Mouse (Mus musculus) stomach, embryonic 16.5 days (tissue): ENCODE measurements around the gene Pold2. TPM values are rescaled to one million over a fixed set of nuclear protein-coding genes. Genes with fewer than 3 reads are reported as not detected.

ENCODE experiments used
- ATAC-seq: fragments of 200-750 bp; cut with Nextera tagmentation; 2 replicates; pipeline ENCODE4 v1.8.0; 2017; ENCODE audit warnings: moderate number of reproducible peaks, moderate TSS enrichment; ENCODE audit not compliant: insufficient read depth, low FRiP score
- H3K27ac ChIP-seq: fragments of 300-500 bp; sonication (generic); 2 replicates; pipeline ENCODE4 v1.5.1; 2014; ENCODE audit warnings: low read length
- H3K27me3 ChIP-seq: fragments of 300-500 bp; sonication (generic); 2 replicates; pipeline ENCODE4 v1.6.1; 2014; ENCODE audit warnings: low read length, control low read depth, mixed read lengths; ENCODE audit not compliant: control insufficient read depth, insufficient read depth
- H3K36me3 ChIP-seq: fragments of 300-500 bp; sonication (generic); 2 replicates; pipeline ENCODE4 v1.6.1; 2014; ENCODE audit warnings: low read length; ENCODE audit not compliant: control insufficient read depth, insufficient read depth
- H3K4me1 ChIP-seq: fragments of 300-500 bp; sonication (generic); 2 replicates; pipeline ENCODE4 v1.6.1; 2014; ENCODE audit warnings: low read length, control low read depth, mixed read lengths; ENCODE audit not compliant: control insufficient read depth, insufficient read depth
- H3K4me2 ChIP-seq: fragments of 300-500 bp; sonication (generic); 2 replicates; pipeline ENCODE4 v1.6.1; 2014; ENCODE audit warnings: low read depth, low read length, mixed read lengths
- H3K4me3 ChIP-seq: fragments of 300-500 bp; sonication (generic); replicated peaks from 2 replicates; pipeline ENCODE4 v1.5.1; 2014; ENCODE audit warnings: mild to moderate bottlenecking, low read length
- H3K9ac ChIP-seq: fragments of 300-500 bp; sonication (generic); 2 replicates; pipeline ENCODE4 v1.6.1; 2014; ENCODE audit warnings: low read length
- H3K9me3 ChIP-seq: fragments of 300-500 bp; sonication (generic); replicated peaks from 2 replicates; pipeline ENCODE4 v1.6.1; 2016; ENCODE audit warnings: low read length, control low read depth; ENCODE audit not compliant: control insufficient read depth
- WGBS: fragments of 180-500 bp; shearing (Covaris S2); extraction: QIAGEN DNeasy Blood & Tissue Kit; methylation state at CpG from one replicate; pipeline ENCODE4 v1.1.7; 2014; 5-methylcytosine and 5-hydroxymethylcytosine counted together
- polyA plus RNA-seq: library from polyadenylated mRNA; unstranded; fragments of >200 nt; fragmentation: Nextera tagmentation; extraction: Ambion mirVana; gene quantifications from 2 replicates; pipeline ENCODE4 v1.2.1, GENCODE M21; 2015

Pold2 gene
- polyA plus RNA-seq, 1 experiment from 2014 or later = 116 TPM

GRCm38 (mm10) chr11:5858723-5859122 lies 19.4 kb downstream of the Pold2 start:
- no peaks in the 10 kb centered on the region for H3K9me3 ChIP-seq
- H3K36me3 ChIP-seq = no peaks in the 10 kb centered on the region
- no peak overlapping the region for H3K27ac ChIP-seq
- peaks cover 9% of the 10 kb centered on the region for H3K4me1 ChIP-seq
- 77% methylated on average over 1 of the region's 1 CpGs for WGBS
- no peak overlapping the region for H3K4me2 ChIP-seq
- ATAC-seq = no peak
- H3K9ac ChIP-seq = no peak overlapping the region
- H3K27me3 ChIP-seq = 0 out of 2 replicates have a peak, but pooled peaks cover 3% of the 10 kb centered on the region
- no peak overlapping the region for H3K4me3 ChIP-seq

GRCm38 (mm10) chr11:5856479-5857130 lies 21.5 kb downstream of the Pold2 start:
- 0 out of 2 replicates have a peak, but pooled peaks cover 3% of the 10 kb centered on the region for H3K27me3 ChIP-seq
- no peak for ATAC-seq
- H3K4me1 ChIP-seq = peaks cover 9% of the 10 kb centered on the region
- no peak overlapping the region for H3K9ac ChIP-seq
- H3K9me3 ChIP-seq = no peaks in the 10 kb centered on the region
- no peak overlapping the region for H3K27ac ChIP-seq
- WGBS = 72% methylated on average over 8 of the region's 8 CpGs
- no peaks in the 10 kb centered on the region for H3K36me3 ChIP-seq
- H3K4me3 ChIP-seq = no peak overlapping the region
- H3K4me2 ChIP-seq = no peak overlapping the region

- peak overlapping the region; percentile 36; the same call in 1 of the 2 replicates for H3K9ac ChIP-seq
- ATAC-seq = peak; percentile 41; the same call in 1 of the 2 replicates
These were observed 22.2 kb downstream of the Pold2 start for GRCm38 (mm10) chr11:5855902-5856301.

GRCm38 (mm10) chr11:5855481-5855880 lies 22.6 kb downstream of the Pold2 start:
- Histone ChIP-seq H3K27me3 (no peaks in the 10 kb centered on the region), H3K4me1 (0 out of 2 replicates have a peak, but pooled peaks cover 6% of the 10 kb centered on the region), H3K9ac (peak overlapping the region; percentile 36; the same call in 1 of the 2 replicates), H3K9me3 (no peaks in the 10 kb centered on the region), H3K4me2 (no peak overlapping the region), H3K36me3 (no peaks in the 10 kb centered on the region), H3K4me3 (no peak overlapping the region), H3K27ac (no peak overlapping the region)
- no peak for ATAC-seq

More at GRCm38 (mm10) chr11:5855902-5856301, 22.2 kb downstream of the Pold2 start:
- no peaks in the 10 kb centered on the region for H3K9me3 ChIP-seq
- H3K27ac ChIP-seq = no peak overlapping the region
- no peaks in the 10 kb centered on the region for H3K36me3 ChIP-seq
- H3K27me3 ChIP-seq = 0 out of 2 replicates have a peak, but pooled peaks cover under 1% of the 10 kb centered on the region
- WGBS = 36% methylated on average over 7 of the region's 7 CpGs
- H3K4me3 ChIP-seq = no peak overlapping the region
- H3K4me2 ChIP-seq = no peak overlapping the region
- peaks cover 6% of the 10 kb centered on the region; the same call in 1 of the 2 replicates for H3K4me1 ChIP-seq

GRCm38 (mm10) chr11:5852314-5852713 lies 25.8 kb downstream of the Pold2 start:
- H3K27ac ChIP-seq = no peak overlapping the region
- no peak overlapping the region for H3K4me2 ChIP-seq
- H3K27me3 ChIP-seq = no peaks in the 10 kb centered on the region
- H3K36me3 ChIP-seq = no peaks in the 10 kb centered on the region
- H3K9me3 ChIP-seq = no peaks in the 10 kb centered on the region
- 0 out of 2 replicates have a peak, but pooled peaks cover 6% of the 10 kb centered on the region for H3K4me1 ChIP-seq
- ATAC-seq = no peak
- 50% methylated on average over 1 of the region's 1 CpGs for WGBS
- no peak overlapping the region for H3K4me3 ChIP-seq
- no peak overlapping the region for H3K9ac ChIP-seq

GRCm38 (mm10) chr11:5851021-5851736 lies 26.9 kb downstream of the Pold2 start:
- no peak for ATAC-seq
- H3K27ac ChIP-seq = no peak overlapping the region

GRCm38 (mm10) chr11:5850452-5850851 lies 27.6 kb downstream of the Pold2 start:
- ATAC-seq = no peak
- WGBS = 53% methylated on average over 5 of the region's 5 CpGs

More at GRCm38 (mm10) chr11:5851021-5851736, 26.9 kb downstream of the Pold2 start:
- no peak overlapping the region for H3K4me2 ChIP-seq
- no peaks in the 10 kb centered on the region for H3K27me3 ChIP-seq
- H3K4me3 ChIP-seq = no peak overlapping the region
- WGBS = 42% methylated on average over 4 of the region's 4 CpGs
- H3K4me1 ChIP-seq = 0 out of 2 replicates have a peak, but pooled peaks cover 6% of the 10 kb centered on the region
- H3K36me3 ChIP-seq = no peaks in the 10 kb centered on the region
- H3K9ac ChIP-seq = no peak overlapping the region
- H3K9me3 ChIP-seq = no peaks in the 10 kb centered on the region

GRCm38 (mm10) chr11:5849316-5849715 lies 28.8 kb downstream of the Pold2 start:
- no peaks in the 10 kb centered on the region for H3K4me1 ChIP-seq
- no peaks in the 10 kb centered on the region for H3K36me3 ChIP-seq
- H3K9ac ChIP-seq = no peak overlapping the region
- no peak for ATAC-seq
- H3K9me3 ChIP-seq = no peaks in the 10 kb centered on the region
- no peaks in the 10 kb centered on the region for H3K27me3 ChIP-seq
- no peak overlapping the region for H3K4me3 ChIP-seq
- 57% methylated on average over 2 of the region's 2 CpGs for WGBS
- no peak overlapping the region for H3K4me2 ChIP-seq
- H3K27ac ChIP-seq = no peak overlapping the region

More at GRCm38 (mm10) chr11:5850452-5850851, 27.6 kb downstream of the Pold2 start:
- Histone ChIP-seq H3K4me2 (no peak overlapping the region), H3K9me3 (no peaks in the 10 kb centered on the region), H3K9ac (no peak overlapping the region), H3K27ac (no peak overlapping the region), H3K36me3 (no peaks in the 10 kb centered on the region), H3K4me1 (no peaks in the 10 kb centered on the region), H3K4me3 (no peak overlapping the region), H3K27me3 (no peaks in the 10 kb centered on the region)

GRCm38 (mm10) chr11:5848741-5849140 lies 29.4 kb downstream of the Pold2 start:
- ATAC-seq = no peak
- Histone ChIP-seq H3K27me3 (no peaks in the 10 kb centered on the region), H3K27ac (no peak overlapping the region), H3K36me3 (no peaks in the 10 kb centered on the region), H3K9ac (no peak overlapping the region), H3K9me3 (no peaks in the 10 kb centered on the region), H3K4me2 (no peak overlapping the region), H3K4me1 (no peaks in the 10 kb centered on the region), H3K4me3 (no peak overlapping the region)
- 56% methylated on average over 6 of the region's 6 CpGs for WGBS
